Mouse (Mus musculus) heart, adult 2 months (tissue): Measurements from ENCODE around the gene Gm20671.

Experiments
- CTCF ChIP-seq: fragments of 200-600 bp; IDR thresholded peaks from 2 replicates; pipeline ENCODE4 v1.8.1; 2022; ENCODE audit warnings: antibody characterized with exemption, mild to moderate bottlenecking, moderate library complexity
- POLR2A ChIP-seq: fragments of 200-500 bp; IDR thresholded peaks from 2 replicates; pipeline ENCODE4 v1.6.1; 2011; ENCODE audit warnings: mild to moderate bottlenecking, low read depth, low read length, control low read depth; ENCODE audit not compliant: insufficient read depth

- TF ChIP-seq CTCF (no peak), POLR2A (no peak)
Measured at GRCm38 (mm10) chr5:32722263-32722662, 104.6 kb downstream of the Gm20671 start.
